Mouse (Mus musculus) G1E-ER4 (cell line): Measurements from ENCODE around the gene C2cd2. TPM values are rescaled to one million over a fixed set of nuclear protein-coding genes. Genes with fewer than 3 reads are reported as not detected.

Experiments used
- GATA1 ChIP-seq: IDR thresholded peaks from one replicate; pipeline ENCODE4 v1.8.0; 2012; ENCODE audit warnings: low read length, inconsistent platforms
- polyA plus RNA-seq: library from polyadenylated mRNA; stranded (reverse); fragments of >175 nt; gene quantifications from 2 replicates; pipeline ENCODE4 v1.2.3, GENCODE M21; 2012

The C2cd2 gene
- polyA plus RNA-seq, 1 experiment, result 30.1 TPM

GRCm38 (mm10) chr16:97863932-97864467 is 98.4 kb downstream of the C2cd2 start:
- no peak for TF ChIP-seq GATA1

- TF ChIP-seq GATA1, result no peak
Observed at GRCm38 (mm10) chr16:97856050-97856449, 106.3 kb downstream of the C2cd2 start.

GRCm38 (mm10) chr16:97851741-97852319 is 110.6 kb downstream of the C2cd2 start, which contains the start of gene Prdm15:
Prdm15 (minus strand) TSS chr16:97851850.
- TF ChIP-seq GATA1, result no peak

- no peak for TF ChIP-seq GATA1
Observed at GRCm38 (mm10) chr16:97851061-97851740, 111.2 kb downstream of the C2cd2 start.

GRCm38 (mm10) chr16:97850667-97851060 is 111.7 kb downstream of the C2cd2 start:
- TF ChIP-seq GATA1, result no peak

GRCm38 (mm10) chr16:97848832-97849231 is 113.6 kb downstream of the C2cd2 start:
- no peak for TF ChIP-seq GATA1

GRCm38 (mm10) chr16:97844967-97845937 is 117.1 kb downstream of the C2cd2 start:
- TF ChIP-seq GATA1, result no peak

- TF ChIP-seq GATA1, result no peak
Observed at GRCm38 (mm10) chr16:97832154-97832553, 130.2 kb downstream of the C2cd2 start.

- no peak for TF ChIP-seq GATA1
Observed at GRCm38 (mm10) chr16:97828207-97828606, 134.2 kb downstream of the C2cd2 start.

- no peak for TF ChIP-seq GATA1
Observed at GRCm38 (mm10) chr16:97823311-97824007, 138.9 kb downstream of the C2cd2 start.

- no peak for TF ChIP-seq GATA1
Observed at GRCm38 (mm10) chr16:97819532-97819931, 142.9 kb downstream of the C2cd2 start.

- TF ChIP-seq GATA1, result no peak
Observed at GRCm38 (mm10) chr16:97817414-97817813, 145.0 kb downstream of the C2cd2 start.

- no peak for TF ChIP-seq GATA1
Observed at GRCm38 (mm10) chr16:97815269-97815668, 147.1 kb downstream of the C2cd2 start.

- TF ChIP-seq GATA1, result no peak
Observed at GRCm38 (mm10) chr16:97814060-97814459, 148.3 kb downstream of the C2cd2 start.

GRCm38 (mm10) chr16:97808881-97809280 is 153.5 kb downstream of the C2cd2 start:
- TF ChIP-seq GATA1, result no peak
